ENCODE assay signal across 9 mouse cellular contexts in genomic region chr1:127107485-127107884, GRCm38 (mm10).
DNase-seq lines count a peak whose midpoint lies in the region; ATAC-seq lines count a peak whose summit lies in the region.
"Had no signal": no experiment of that assay in that cellular context is flagged by ENCODE, and none has a peak within 500 bp of the region (broad histone marks: within the 10 kb centered on the region; RNA-seq: fewer than 3 reads in every experiment).

No protein-coding gene starts in this region.

- no peak overlapping the region for H3K9ac ChIP-seq in midbrain, embryonic 12.5 days (replicated peaks)
- H3K9ac ChIP-seq: heart, embryonic 15.5 days had no signal

- H3K4me1 ChIP-seq in midbrain, embryonic 12.5 days, result no peaks in the 10 kb centered on the region
- H3K4me1 ChIP-seq in midbrain, embryonic 10.5 days, result 0 out of 2 replicates have a peak, but pooled peaks cover 9% of the 10 kb centered on the region
- H3K4me1 ChIP-seq: heart, embryonic 15.5 days had no signal

- H3K27me3 ChIP-seq in midbrain, embryonic 12.5 days, result no peaks in the 10 kb centered on the region
- no peaks in the 10 kb centered on the region for H3K27me3 ChIP-seq in midbrain, embryonic 10.5 days (ENCODE audit: low read depth, poor library complexity, severe bottlenecking)
- H3K27me3 ChIP-seq: heart, embryonic 15.5 days had no signal

- no peaks in the 10 kb centered on the region for H3K36me3 ChIP-seq in midbrain, embryonic 12.5 days
- H3K36me3 ChIP-seq in midbrain, embryonic 10.5 days, result no peaks in the 10 kb centered on the region
- H3K36me3 ChIP-seq: heart, embryonic 15.5 days had no signal

- 0 out of 2 replicates have a peak, but pooled peaks have one; percentile 34 for ATAC-seq in midbrain, embryonic 12.5 days (ENCODE audit: low FRiP score, low read depth)

- 75% methylated on average over 5 of the region's 5 CpGs for WGBS in midbrain, embryonic 12.5 days
- WGBS in midbrain, embryonic 10.5 days, result 88% methylated on average over 5 of the region's 5 CpGs

- H3K4me2 ChIP-seq in midbrain, embryonic 12.5 days (replicated peaks), result no peak overlapping the region
- H3K4me2 ChIP-seq: heart, embryonic 15.5 days had no signal

- no peaks in the 10 kb centered on the region for H3K9me3 ChIP-seq in midbrain, embryonic 12.5 days
- no peaks in the 10 kb centered on the region for H3K9me3 ChIP-seq in midbrain, embryonic 10.5 days (replicated peaks)
- H3K9me3 ChIP-seq: heart, embryonic 15.5 days had no signal

- H3K4me3 ChIP-seq in midbrain, embryonic 12.5 days, result no peak overlapping the region
- no peak overlapping the region for H3K4me3 ChIP-seq in midbrain, embryonic 10.5 days
- H3K4me3 ChIP-seq: heart, embryonic 15.5 days had no signal

- no peak overlapping the region for H3K27ac ChIP-seq in midbrain, embryonic 12.5 days (replicated peaks)
- H3K27ac ChIP-seq in midbrain, embryonic 10.5 days (replicated peaks), result no peak overlapping the region
- H3K27ac ChIP-seq: heart, embryonic 15.5 days had no signal

- peak; percentile 44 for DNase-seq in adrenal gland, postnatal 10 days
- DNase-seq in adrenal gland, adult 18-20 months (ENCODE audit: low spot score in 2 of 2), result no peak
- DNase-seq in midbrain, embryonic 10.5 days (ENCODE audit: low spot score), result no peak
- peak; percentile 45 to 54 for DNase-seq in layer of hippocampus, postnatal 10 days (ENCODE audit: low spot score in 2 of 2)
- peak; percentile 47 to 51 for DNase-seq in right cerebral cortex, adult 2 months (ENCODE audit: low spot score in 2 of 2)
- no peak for DNase-seq in thymus, postnatal 36 days
- no peak for DNase-seq in embryo, embryonic 9.5 days (ENCODE audit: extremely low spot score)

Comparison
In these comparisons a context has a peak if more than half of its experiments do, and no peak if none do; other contexts are left out.
1. DNase-seq: peak in adrenal gland, postnatal 10 days (single experiment), layer of hippocampus, postnatal 10 days (2 of 2) and right cerebral cortex, adult 2 months (2 of 2); none in adrenal gland, adult 18-20 months (0 of 2), midbrain, embryonic 10.5 days (single experiment), thymus, postnatal 36 days (0 of 2) and embryo, embryonic 9.5 days (single experiment).